Mouse (Mus musculus): ENCODE measurements around the gene Atpaf2. TPM values are rescaled to one million over a fixed set of nuclear protein-coding genes. Genes with fewer than 3 reads are reported as not detected.

The Atpaf2 gene
- polyA plus RNA-seq, 1 experiment: 32.8 TPM

- TF ChIP-seq POLR2A (IDR thresholded peaks at IDR 0.05; ENCODE audit: borderline replicate concordance, extremely low read depth, insufficient read depth, insufficient read length, poor library complexity, severe bottlenecking) (no peak), CTCF (IDR thresholded peaks at IDR 0.05; ENCODE audit: borderline replicate concordance, extremely low read depth, insufficient read depth, insufficient read length) (no peak)
These were observed 57.5 kb downstream of the Atpaf2 start for GRCm38 (mm10) chr11:60360631-60361201.

GRCm38 (mm10) chr11:60359936-60360335 is 58.3 kb downstream of the Atpaf2 start:
- no peak for DNase-seq (ENCODE audit: low read depth)
- TF ChIP-seq POLR2A (IDR thresholded peaks at IDR 0.05; ENCODE audit: borderline replicate concordance, extremely low read depth, insufficient read depth, insufficient read length, poor library complexity, severe bottlenecking) (no peak), CTCF (IDR thresholded peaks at IDR 0.05; ENCODE audit: borderline replicate concordance, extremely low read depth, insufficient read depth, insufficient read length) (no peak)

More at GRCm38 (mm10) chr11:60360631-60361201, 57.5 kb downstream of the Atpaf2 start:
- no peak for DNase-seq (ENCODE audit: low read depth)

- TF ChIP-seq CTCF (IDR thresholded peaks at IDR 0.05; ENCODE audit: borderline replicate concordance, extremely low read depth, insufficient read depth, insufficient read length) (no peak), POLR2A (IDR thresholded peaks at IDR 0.05; ENCODE audit: borderline replicate concordance, extremely low read depth, insufficient read depth, insufficient read length, poor library complexity, severe bottlenecking) (no peak)
- no peak for DNase-seq (ENCODE audit: low read depth)
These were observed 59.1 kb downstream of the Atpaf2 start for GRCm38 (mm10) chr11:60359138-60359537.

GRCm38 (mm10) chr11:60358548-60358947 is 59.7 kb downstream of the Atpaf2 start:
- TF ChIP-seq POLR2A (IDR thresholded peaks at IDR 0.05; ENCODE audit: borderline replicate concordance, extremely low read depth, insufficient read depth, insufficient read length, poor library complexity, severe bottlenecking) (no peak), CTCF (IDR thresholded peaks at IDR 0.05; ENCODE audit: borderline replicate concordance, extremely low read depth, insufficient read depth, insufficient read length) (no peak)
- DNase-seq (ENCODE audit: low read depth): no peak

GRCm38 (mm10) chr11:60357116-60357515 is 61.1 kb downstream of the Atpaf2 start:
- no peak for DNase-seq (ENCODE audit: low read depth)
- TF ChIP-seq CTCF (IDR thresholded peaks at IDR 0.05; ENCODE audit: borderline replicate concordance, extremely low read depth, insufficient read depth, insufficient read length) (no peak), POLR2A (IDR thresholded peaks at IDR 0.05; ENCODE audit: borderline replicate concordance, extremely low read depth, insufficient read depth, insufficient read length, poor library complexity, severe bottlenecking) (no peak)

GRCm38 (mm10) chr11:60355952-60356351 is 62.3 kb downstream of the Atpaf2 start:
- no peak for TF ChIP-seq CTCF (IDR thresholded peaks at IDR 0.05; ENCODE audit: borderline replicate concordance, extremely low read depth, insufficient read depth, insufficient read length)
- TF ChIP-seq POLR2A (IDR thresholded peaks at IDR 0.05; ENCODE audit: borderline replicate concordance, extremely low read depth, insufficient read depth, insufficient read length, poor library complexity, severe bottlenecking): no peak
- DNase-seq (ENCODE audit: low read depth): no peak

GRCm38 (mm10) chr11:60352559-60353411 is 65.5 kb downstream of the Atpaf2 start, which contains the start of the genes Tom1l2 and Drc3:
Tom1l2 (minus strand) TSS chr11:60352905.
Drc3 (plus strand) TSS chr11:60353329.
- DNase-seq (ENCODE audit: low read depth): peak; percentile 100
- peak; percentile 35; the same call in 1 of the 2 replicates for TF ChIP-seq POLR2A (IDR thresholded peaks at IDR 0.05; ENCODE audit: borderline replicate concordance, extremely low read depth, insufficient read depth, insufficient read length, poor library complexity, severe bottlenecking)
- no peak for TF ChIP-seq CTCF (IDR thresholded peaks at IDR 0.05; ENCODE audit: borderline replicate concordance, extremely low read depth, insufficient read depth, insufficient read length)

- TF ChIP-seq POLR2A (IDR thresholded peaks at IDR 0.05; ENCODE audit: borderline replicate concordance, extremely low read depth, insufficient read depth, insufficient read length, poor library complexity, severe bottlenecking) (no peak), CTCF (IDR thresholded peaks at IDR 0.05; ENCODE audit: borderline replicate concordance, extremely low read depth, insufficient read depth, insufficient read length) (no peak)
- peak; percentile 27 for DNase-seq (ENCODE audit: low read depth)
These were observed 66.3 kb downstream of the Atpaf2 start for GRCm38 (mm10) chr11:60351925-60352371.

- DNase-seq (ENCODE audit: low read depth): peak; percentile 12
- TF ChIP-seq CTCF (IDR thresholded peaks at IDR 0.05; ENCODE audit: borderline replicate concordance, extremely low read depth, insufficient read depth, insufficient read length): no peak
- no peak for TF ChIP-seq POLR2A (IDR thresholded peaks at IDR 0.05; ENCODE audit: borderline replicate concordance, extremely low read depth, insufficient read depth, insufficient read length, poor library complexity, severe bottlenecking)
These were observed 66.9 kb downstream of the Atpaf2 start for GRCm38 (mm10) chr11:60351388-60351787.

Other genes with a start within 250 kb of the Atpaf2 start
- gene Srebf1, start 195.9 kb downstream of the Atpaf2 start, polyA plus RNA-seq (2012; rRNA removed): 71.9 and 78.9 TPM in 2 replicates
- 69.3 and 82.1 TPM in 2 replicates for gene Tom1l2, start 65.6 kb downstream of the Atpaf2 start, polyA plus RNA-seq (2012; rRNA removed)
- 6.0 and 7.1 TPM in 2 replicates for gene Drc3, start 65.1 kb downstream of the Atpaf2 start, polyA plus RNA-seq (2012; rRNA removed)
- gene Gid4, start 1.3 kb downstream of the Atpaf2 start, polyA plus RNA-seq (2012; rRNA removed): 17.6 and 20.0 TPM in 2 replicates
- 80.5 and 82.6 TPM in 2 replicates for gene Drg2, start 36.1 kb upstream of the Atpaf2 start, polyA plus RNA-seq (2012; rRNA removed)
- gene Myo15, start 50.9 kb upstream of the Atpaf2 start, polyA plus RNA-seq (2012; rRNA removed): 0.16 and 0.19 TPM in 2 replicates
- gene Alkbh5, start 117.9 kb upstream of the Atpaf2 start, polyA plus RNA-seq (2012; rRNA removed): 15.8 and 22.4 TPM in 2 replicates

All from brain, embryonic 14.5 days (tissue).